Mouse (Mus musculus) left cerebral cortex, postnatal 14 days (tissue): ENCODE data around the gene Exoc3l2. TPM values are rescaled to one million over a fixed set of nuclear protein-coding genes. Genes with fewer than 3 reads are reported as not detected.
A peak's percentile ranks its signal among the peaks of the same experiment; 100 is the strongest.

Experiments used
- DNase-seq, 2 experiments: peaks; one replicate each; pipeline ENCODE4 v3.0.0; 2021 to 2022; ENCODE audit warnings: low spot score in 2 of 2, mixed read lengths in 1 of 2
- intact Hi-C: fragments of 180-260 bp; cut with DNase I; formaldehyde crosslinking; loops from one replicate; pipeline ENCODE4 v1.15.1; 2025
- total RNA-seq, 2 experiments: library from RNA; stranded (reverse); gene quantifications; 2 replicates each; pipeline ENCODE4 v1.2.3; 2021

Gene Exoc3l2
- total RNA-seq, 2 experiments from 2014 or later: 0.37 to 0.80 TPM

GRCm38 (mm10) chr7:19455186-19455585, 7.9 kb upstream of the Exoc3l2 start:
- intact Hi-C loops: no loop called here
- no peak for DNase-seq

GRCm38 (mm10) chr7:19455819-19456495, 7.2 kb upstream of the Exoc3l2 start:
- no peak for DNase-seq
- intact Hi-C loops: no loop called here

GRCm38 (mm10) chr7:19456628-19457027, 6.5 kb upstream of the Exoc3l2 start:
- DNase-seq: no peak
- intact Hi-C loops: no loop called here

- DNase-seq: no peak
- intact Hi-C loops: no loop called here
Observed at GRCm38 (mm10) chr7:19457414-19458071, 5.6 kb upstream of the Exoc3l2 start.

GRCm38 (mm10) chr7:19458072-19458486, 5.1 kb upstream of the Exoc3l2 start:
- DNase-seq: peak; percentile 49 to 50
- intact Hi-C loops: no loop called here

- intact Hi-C loops: no loop called here
- DNase-seq: peak; percentile 62 to 78
Observed at GRCm38 (mm10) chr7:19458591-19459111, 4.5 kb upstream of the Exoc3l2 start, which contains the start of gene Mark4. Gene Mark4, minus strand, starts transcription at chr7:19458821.

- no peak for DNase-seq
- intact Hi-C loops: no loop called here
Observed at GRCm38 (mm10) chr7:19459144-19459870, 3.8 kb upstream of the Exoc3l2 start.

- no peak for DNase-seq
- intact Hi-C loops: loop anchor here (5.0 kb wide), 1 partner anchor 37 kb away; no protein-coding TSS in a partner anchor
Observed at GRCm38 (mm10) chr7:19460500-19460899, 2.6 kb upstream of the Exoc3l2 start.

GRCm38 (mm10) chr7:19461488-19461887, 1.6 kb upstream of the Exoc3l2 start:
- intact Hi-C loops: loop anchor here (5.0 kb wide), 1 partner anchor 36 kb away; no protein-coding TSS in a partner anchor
- peak; percentile 82 to 90 for DNase-seq

GRCm38 (mm10) chr7:19462443-19462842, 688 bp upstream of the Exoc3l2 start:
- intact Hi-C loops: loop anchor here (5.0 kb wide), 1 partner anchor 35 kb away; no protein-coding TSS in a partner anchor
- DNase-seq: no peak

- DNase-seq: no peak
- intact Hi-C loops: loop anchor here (5.0 kb wide), 1 partner anchor 33 kb away; no protein-coding TSS in a partner anchor
Observed at GRCm38 (mm10) chr7:19464367-19465307, 1.5 kb downstream of the Exoc3l2 start.

- DNase-seq: no peak
- intact Hi-C loops: no loop called here
Observed at GRCm38 (mm10) chr7:19466602-19467145, 3.5 kb downstream of the Exoc3l2 start.

GRCm38 (mm10) chr7:19467638-19468037, 4.5 kb downstream of the Exoc3l2 start:
- intact Hi-C loops: no loop called here
- DNase-seq: no peak

GRCm38 (mm10) chr7:19468279-19468678, 5.1 kb downstream of the Exoc3l2 start:
- intact Hi-C loops: no loop called here
- DNase-seq: no peak

- intact Hi-C loops: no loop called here
- no peak for DNase-seq
Observed at GRCm38 (mm10) chr7:19469404-19469803, 6.3 kb downstream of the Exoc3l2 start.

- intact Hi-C loops: no loop called here
- no peak for DNase-seq
Observed at GRCm38 (mm10) chr7:19470308-19470707, 7.2 kb downstream of the Exoc3l2 start.

- intact Hi-C loops: no loop called here
- DNase-seq: no peak
Observed at GRCm38 (mm10) chr7:19472403-19472802, 9.3 kb downstream of the Exoc3l2 start.

GRCm38 (mm10) chr7:19473875-19474443, 10.8 kb downstream of the Exoc3l2 start:
- DNase-seq: peak; percentile 87 to 90
- intact Hi-C loops: no loop called here
